Mouse (Mus musculus): ENCODE results near the gene Tmppe. TPM values are rescaled to one million over a fixed set of nuclear protein-coding genes. Genes with fewer than 3 reads are reported as not detected.

The Tmppe gene
- polyA plus RNA-seq, 1 experiment from 2014 or later = 7.7 TPM

DNA sequence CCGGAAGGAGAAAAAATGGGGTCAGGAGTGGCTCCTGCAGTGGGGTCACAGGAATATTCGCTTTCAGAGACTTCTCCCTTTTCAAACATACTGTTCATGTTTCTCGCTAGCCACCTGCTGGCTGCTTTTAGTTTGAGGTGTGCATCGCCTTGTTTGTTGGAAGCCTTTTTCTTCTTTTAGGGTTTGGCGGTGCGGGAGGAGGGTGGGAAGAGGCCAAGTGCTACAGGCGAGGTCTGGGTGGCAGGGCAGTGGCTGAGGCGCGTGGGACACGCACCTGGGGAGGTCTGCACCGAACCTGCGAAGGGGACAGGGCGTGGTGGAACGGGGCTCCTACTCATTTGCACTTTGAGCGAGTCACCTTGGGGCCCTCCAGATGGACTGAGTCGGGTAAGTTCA lies 778 bp downstream of the Tmppe start:
- peaks cover 28% of the 10 kb centered on the region for H3K36me3 ChIP-seq
- H3K4me3 ChIP-seq = peak overlapping the region; percentile 84
- 3% methylated on average over 16 of the region's 16 CpGs for WGBS
- H3K27me3 ChIP-seq = no peaks in the 10 kb centered on the region
- peak overlapping the region; percentile 91 for H3K27ac ChIP-seq
- peak overlapping the region; percentile 87 for H3K9ac ChIP-seq
- ATAC-seq (ENCODE audit: low FRiP score) = no peak; the same call in 1 of the 2 replicates
- peaks cover 12% of the 10 kb centered on the region for H3K4me1 ChIP-seq (replicated peaks)
- H3K4me2 ChIP-seq = peak overlapping the region; percentile 81
- H3K9me3 ChIP-seq = peaks cover 11% of the 10 kb centered on the region; the same call in 1 of the 2 replicates

DNA sequence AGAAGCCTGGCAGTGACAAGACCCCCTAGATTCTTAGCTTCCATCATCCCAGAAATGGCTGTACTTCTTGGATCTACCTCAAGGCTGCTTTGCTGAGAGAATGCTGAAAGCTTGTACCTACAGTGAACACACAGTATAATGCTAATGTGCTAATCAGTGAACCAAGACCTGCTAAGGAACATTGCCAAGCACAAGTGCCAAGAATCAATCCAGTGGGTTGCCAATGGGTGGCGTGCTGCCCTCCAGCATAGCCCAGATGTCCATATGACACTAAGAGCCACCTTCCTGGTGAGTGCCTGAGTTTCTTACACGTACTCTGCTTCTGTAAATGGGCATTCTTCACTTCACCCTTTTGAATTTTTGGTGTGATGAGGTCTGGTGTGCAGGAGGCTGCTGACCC lies 6.8 kb downstream of the Tmppe start:
- WGBS = 90% methylated on average over 2 of the region's 2 CpGs
- no peak overlapping the region for H3K9ac ChIP-seq
- no peak overlapping the region for H3K4me3 ChIP-seq
- peaks cover 11% of the 10 kb centered on the region; the same call in 1 of the 2 replicates for H3K9me3 ChIP-seq
- peaks cover 80% of the 10 kb centered on the region for H3K36me3 ChIP-seq
- ATAC-seq (ENCODE audit: low FRiP score) = no peak
- H3K4me1 ChIP-seq (replicated peaks) = no peaks in the 10 kb centered on the region
- H3K4me2 ChIP-seq = no peak overlapping the region
- no peaks in the 10 kb centered on the region for H3K27me3 ChIP-seq
- H3K27ac ChIP-seq = no peak overlapping the region

DNA sequence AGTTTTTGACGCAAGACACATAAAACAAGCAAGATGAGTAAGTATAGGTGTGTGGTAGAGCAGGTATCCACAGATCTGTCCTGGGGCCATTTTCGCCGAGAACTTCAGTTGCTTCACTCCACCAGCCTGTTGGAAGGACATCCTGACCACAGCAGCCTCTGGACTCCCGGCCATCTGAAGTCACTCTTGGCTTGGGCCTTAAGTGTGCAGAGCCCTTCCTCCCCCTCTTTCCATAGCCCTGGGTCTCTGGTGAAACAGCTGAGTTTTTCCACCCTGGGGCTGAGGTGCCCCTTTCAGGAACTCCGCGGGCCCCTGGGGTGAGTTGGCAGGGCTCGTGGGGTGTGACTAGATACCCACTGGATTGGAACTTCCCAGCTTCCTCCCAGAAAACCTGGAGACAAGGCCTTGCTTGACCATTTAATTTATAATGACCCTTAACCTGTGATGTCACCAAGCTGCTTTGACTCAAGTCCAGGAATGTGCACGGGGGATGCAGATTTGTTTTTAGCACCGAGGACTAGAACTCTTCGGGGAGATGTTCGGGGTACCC lies 9.5 kb downstream of the Tmppe start:
- WGBS = 95% methylated on average over 11 of the region's 11 CpGs
- Histone ChIP-seq H3K27me3 (no peaks in the 10 kb centered on the region), H3K4me3 (no peak overlapping the region), H3K9me3 (peaks cover 2% of the 10 kb centered on the region; the same call in 1 of the 2 replicates), H3K27ac (no peak overlapping the region), H3K4me1 (replicated peaks) (no peaks in the 10 kb centered on the region), H3K36me3 (peaks cover 69% of the 10 kb centered on the region), H3K4me2 (no peak overlapping the region), H3K9ac (no peak overlapping the region)
- no peak for ATAC-seq (ENCODE audit: low FRiP score)

DNA sequence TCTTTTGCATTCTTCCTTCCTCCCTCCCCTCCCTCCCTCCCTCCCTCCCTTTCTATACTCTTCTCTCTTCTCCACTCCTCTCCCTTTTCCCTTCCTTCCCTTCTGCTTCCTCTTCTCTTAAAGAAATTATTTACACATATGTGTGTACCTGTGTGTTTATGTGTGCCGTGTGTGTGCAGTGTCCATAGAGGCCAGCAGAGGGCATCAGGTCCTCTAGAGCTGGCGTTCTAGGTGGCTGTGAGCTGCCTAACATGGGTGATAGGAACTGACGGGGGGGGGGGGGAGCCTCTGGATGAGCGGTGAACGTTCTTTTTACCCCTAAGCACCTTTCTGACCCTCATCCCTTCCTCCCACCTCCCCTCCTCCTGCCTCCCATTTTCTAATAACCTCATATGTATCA lies 10.4 kb downstream of the Tmppe start:
- H3K9me3 ChIP-seq = no peaks in the 10 kb centered on the region
- H3K27ac ChIP-seq = no peak overlapping the region
- no peaks in the 10 kb centered on the region for H3K27me3 ChIP-seq
- H3K4me2 ChIP-seq = no peak overlapping the region
- ATAC-seq (ENCODE audit: low FRiP score) = no peak
- H3K4me1 ChIP-seq (replicated peaks) = no peaks in the 10 kb centered on the region
- H3K9ac ChIP-seq = no peak overlapping the region
- no peak overlapping the region for H3K4me3 ChIP-seq
- peaks cover 60% of the 10 kb centered on the region for H3K36me3 ChIP-seq
- WGBS = 91% methylated on average over 5 of the region's 5 CpGs

DNA sequence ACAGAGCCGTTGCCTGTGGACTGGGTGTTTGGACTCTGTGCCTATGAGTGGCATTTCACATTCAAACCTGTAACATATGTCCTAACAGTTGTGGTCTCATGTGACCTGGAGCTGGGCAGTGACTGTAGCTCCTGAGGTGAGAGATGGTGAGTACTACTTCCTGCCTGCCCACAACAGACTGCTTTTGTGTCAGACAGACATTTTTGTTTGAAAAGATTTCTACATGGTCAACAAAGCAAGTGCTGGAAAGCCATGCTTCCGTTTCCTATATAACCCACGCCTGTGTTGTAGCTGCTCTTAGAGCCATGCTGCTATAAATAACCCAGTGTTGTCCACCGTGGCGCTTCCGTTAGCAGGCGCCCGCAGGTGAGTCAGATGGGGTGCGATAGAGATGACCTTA lies 11.5 kb downstream of the Tmppe start:
- Histone ChIP-seq H3K4me1 (replicated peaks) (no peaks in the 10 kb centered on the region), H3K27ac (no peak overlapping the region), H3K4me2 (no peak overlapping the region), H3K9ac (no peak overlapping the region), H3K36me3 (peaks cover 52% of the 10 kb centered on the region), H3K27me3 (no peaks in the 10 kb centered on the region), H3K4me3 (no peak overlapping the region), H3K9me3 (no peaks in the 10 kb centered on the region)
- no peak for ATAC-seq (ENCODE audit: low FRiP score)
- WGBS = 93% methylated on average over 9 of the region's 9 CpGs

DNA sequence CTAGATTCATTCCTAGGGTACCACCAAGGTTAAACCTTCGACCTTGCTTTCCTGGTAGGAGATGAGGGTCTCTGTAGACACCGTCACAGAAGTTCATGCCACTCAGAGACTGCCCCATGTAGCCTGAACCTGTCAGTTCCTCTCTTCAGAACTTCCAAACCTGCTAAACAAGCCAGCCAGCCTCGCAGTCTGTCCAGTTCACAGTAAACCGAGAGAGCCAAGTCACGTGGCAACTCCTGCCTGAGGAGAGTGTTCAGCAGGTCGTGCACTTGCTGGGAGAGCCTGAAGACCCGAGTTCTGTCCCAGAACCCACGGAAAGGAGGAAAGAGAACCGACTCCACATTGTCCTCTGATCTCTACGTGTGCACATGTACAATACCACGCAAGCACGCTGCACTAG lies 13.0 kb downstream of the Tmppe start:
- Histone ChIP-seq H3K4me2 (no peak overlapping the region), H3K36me3 (peaks cover 38% of the 10 kb centered on the region), H3K27ac (no peak overlapping the region), H3K4me3 (no peak overlapping the region), H3K4me1 (replicated peaks) (no peaks in the 10 kb centered on the region), H3K9me3 (no peaks in the 10 kb centered on the region), H3K27me3 (no peaks in the 10 kb centered on the region), H3K9ac (no peak overlapping the region)
- ATAC-seq (ENCODE audit: low FRiP score) = no peak
- 93% methylated on average over 12 of the region's 12 CpGs for WGBS

DNA sequence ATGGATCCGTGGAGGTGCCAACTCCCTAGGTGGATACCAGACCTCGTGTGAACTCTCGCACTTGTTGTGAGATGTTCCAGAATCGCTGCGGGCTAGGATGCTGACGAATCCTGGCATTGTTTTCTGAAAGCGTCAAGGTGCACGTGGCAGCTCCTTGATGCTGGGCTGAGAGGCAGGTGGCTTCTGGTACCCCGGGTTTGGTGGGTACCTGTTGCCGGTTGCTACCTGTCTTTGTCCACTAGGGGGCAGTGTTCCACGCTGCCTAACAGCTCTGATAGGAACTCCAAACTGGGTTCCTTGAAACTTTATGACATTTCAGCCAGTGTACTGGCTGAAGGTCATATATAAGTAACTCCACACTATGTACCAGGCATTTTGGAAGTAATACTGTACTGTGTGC lies 14.8 kb downstream of the Tmppe start:
- 21% methylated on average over 11 of the region's 11 CpGs for WGBS
- Histone ChIP-seq H3K27me3 (no peaks in the 10 kb centered on the region), H3K9me3 (no peaks in the 10 kb centered on the region), H3K27ac (no peak overlapping the region), H3K4me3 (no peak overlapping the region), H3K4me2 (no peak overlapping the region), H3K9ac (no peak overlapping the region), H3K36me3 (peaks cover 22% of the 10 kb centered on the region), H3K4me1 (replicated peaks) (no peaks in the 10 kb centered on the region)
- ATAC-seq (ENCODE audit: low FRiP score) = no peak

DNA sequence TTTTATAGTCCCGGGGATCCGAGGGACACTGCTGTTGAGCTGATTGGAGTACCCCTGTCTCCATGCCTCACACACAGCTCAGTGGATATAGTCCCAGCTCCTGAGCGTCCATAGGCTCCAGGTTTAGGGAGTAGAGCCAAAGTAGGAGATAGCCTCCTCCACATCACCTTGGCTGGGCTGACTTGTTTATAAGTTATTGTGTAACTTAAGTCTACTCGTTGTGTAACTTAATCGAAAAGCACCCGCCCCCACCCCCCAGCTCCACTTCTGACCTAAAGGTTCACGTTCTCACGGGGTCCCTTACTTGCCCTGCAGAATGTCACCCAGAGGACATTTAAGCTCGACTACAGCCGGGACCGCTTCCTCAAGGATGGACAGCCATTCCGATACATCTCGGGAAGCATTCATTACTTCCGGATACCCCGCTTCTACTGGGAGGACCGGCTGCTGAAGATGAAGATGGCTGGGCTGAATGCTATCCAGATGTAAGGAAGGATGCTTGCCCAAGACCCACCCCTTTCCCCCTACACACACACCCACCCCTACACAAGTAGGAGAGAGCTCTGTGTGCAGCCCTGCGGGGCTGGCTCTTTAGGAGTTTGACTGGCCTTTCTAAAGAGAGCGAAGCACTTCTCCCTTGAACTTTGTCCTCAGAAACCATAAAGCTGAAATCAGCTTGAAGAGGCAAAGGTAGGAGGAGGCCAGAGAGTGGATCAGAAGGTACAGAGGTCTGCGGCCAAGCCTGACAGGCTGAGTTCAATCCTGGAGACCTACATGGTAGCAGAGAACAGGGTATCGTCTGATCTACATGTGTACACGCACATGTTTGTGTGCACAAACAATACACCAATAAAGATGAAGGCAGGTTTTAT lies 16.0 kb downstream of the Tmppe start:
- H3K27ac ChIP-seq = no peak overlapping the region
- H3K4me1 ChIP-seq (replicated peaks) = no peaks in the 10 kb centered on the region
- ATAC-seq (ENCODE audit: low FRiP score) = no peak
- no peaks in the 10 kb centered on the region for H3K27me3 ChIP-seq
- H3K4me2 ChIP-seq = no peak overlapping the region
- no peaks in the 10 kb centered on the region for H3K9me3 ChIP-seq
- no peak overlapping the region for H3K4me3 ChIP-seq
- peaks cover 12% of the 10 kb centered on the region for H3K36me3 ChIP-seq
- 93% methylated on average over 21 of the region's 21 CpGs for WGBS
- H3K9ac ChIP-seq = no peak overlapping the region

DNA sequence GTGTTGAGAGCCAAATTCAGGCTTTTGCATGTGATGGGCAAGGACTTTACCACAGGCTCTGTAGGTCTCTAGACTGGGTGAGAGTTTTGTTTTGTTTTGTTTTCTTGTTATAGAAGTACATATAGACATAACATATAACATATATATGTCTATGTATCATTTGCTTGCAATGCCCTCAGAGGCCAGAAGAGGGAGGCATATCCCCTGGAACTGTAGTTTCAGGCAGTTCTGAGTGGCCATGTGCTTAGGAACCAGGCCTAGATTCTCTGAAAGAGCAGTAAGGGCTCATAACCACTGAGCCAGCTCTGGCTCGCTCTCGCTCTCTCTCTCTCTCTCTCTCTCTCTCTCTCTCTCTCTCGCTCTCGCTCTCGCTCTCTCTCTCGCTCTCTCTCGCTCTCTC lies 17.3 kb downstream of the Tmppe start:
- no peak for ATAC-seq (ENCODE audit: low FRiP score)
- Histone ChIP-seq H3K4me1 (replicated peaks) (no peaks in the 10 kb centered on the region), H3K9me3 (no peaks in the 10 kb centered on the region), H3K36me3 (no peaks in the 10 kb centered on the region), H3K4me3 (no peak overlapping the region), H3K27ac (no peak overlapping the region), H3K27me3 (no peaks in the 10 kb centered on the region), H3K4me2 (no peak overlapping the region), H3K9ac (no peak overlapping the region)
- WGBS = 68% methylated on average over 7 of the region's 7 CpGs

DNA sequence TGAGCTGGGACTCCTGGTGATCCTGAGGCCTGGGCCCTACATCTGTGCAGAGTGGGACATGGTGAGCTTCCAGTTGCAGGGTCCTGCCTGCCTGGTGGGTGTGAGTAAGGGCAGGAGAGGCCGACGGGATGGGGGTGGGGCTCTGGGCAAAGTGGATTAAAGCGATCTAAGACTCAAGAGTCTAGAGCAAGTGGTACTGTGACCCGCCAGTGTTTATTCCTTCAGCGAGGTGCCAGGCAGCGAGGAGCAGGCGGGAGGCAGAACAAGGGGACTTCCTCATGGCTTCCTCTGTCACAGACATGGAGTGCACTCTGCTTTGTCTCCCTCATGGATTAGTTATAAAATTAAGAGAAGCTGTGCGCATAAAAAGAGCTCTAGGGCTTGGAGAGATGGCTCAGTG lies 19.5 kb downstream of the Tmppe start:
- H3K36me3 ChIP-seq = peaks cover 5% of the 10 kb centered on the region
- H3K4me3 ChIP-seq = no peak overlapping the region
- no peaks in the 10 kb centered on the region for H3K27me3 ChIP-seq
- H3K4me2 ChIP-seq = no peak overlapping the region
- no peaks in the 10 kb centered on the region for H3K4me1 ChIP-seq (replicated peaks)
- ATAC-seq (ENCODE audit: low FRiP score) = no peak
- whole genome bisulfite sequencing = 81% methylated on average over 8 of the region's 8 CpGs
- no peaks in the 10 kb centered on the region for H3K9me3 ChIP-seq
- no peak overlapping the region for H3K9ac ChIP-seq
- no peak overlapping the region for H3K27ac ChIP-seq

DNA sequence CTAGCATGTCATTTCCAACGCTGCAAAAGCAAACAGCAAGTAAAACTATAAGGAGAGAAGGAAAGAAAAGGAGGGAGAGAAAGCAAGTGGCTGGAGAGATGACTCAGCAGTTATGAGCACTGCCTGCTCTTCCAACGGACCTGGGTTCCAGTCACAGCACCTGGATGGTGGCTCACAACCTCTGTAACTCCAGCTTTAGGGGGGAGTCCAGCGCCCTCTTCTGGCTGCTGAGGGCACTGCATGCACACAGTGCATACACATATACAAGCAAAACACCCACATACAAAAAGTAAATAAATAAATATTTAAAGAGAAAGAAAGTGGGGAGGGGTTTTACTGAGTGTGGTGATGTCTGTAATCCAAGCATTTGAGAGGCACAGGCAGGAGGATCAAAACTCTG lies 20.1 kb downstream of the Tmppe start:
- H3K4me3 ChIP-seq = no peak overlapping the region
- no peak overlapping the region for H3K27ac ChIP-seq
- peaks cover 11% of the 10 kb centered on the region for H3K36me3 ChIP-seq
- no peaks in the 10 kb centered on the region for H3K27me3 ChIP-seq
- ATAC-seq (ENCODE audit: low FRiP score) = no peak
- WGBS = 73% methylated on average over 3 of the region's 3 CpGs
- H3K4me2 ChIP-seq = no peak overlapping the region
- H3K9ac ChIP-seq = no peak overlapping the region
- no peaks in the 10 kb centered on the region for H3K9me3 ChIP-seq
- H3K4me1 ChIP-seq (replicated peaks) = no peaks in the 10 kb centered on the region

DNA sequence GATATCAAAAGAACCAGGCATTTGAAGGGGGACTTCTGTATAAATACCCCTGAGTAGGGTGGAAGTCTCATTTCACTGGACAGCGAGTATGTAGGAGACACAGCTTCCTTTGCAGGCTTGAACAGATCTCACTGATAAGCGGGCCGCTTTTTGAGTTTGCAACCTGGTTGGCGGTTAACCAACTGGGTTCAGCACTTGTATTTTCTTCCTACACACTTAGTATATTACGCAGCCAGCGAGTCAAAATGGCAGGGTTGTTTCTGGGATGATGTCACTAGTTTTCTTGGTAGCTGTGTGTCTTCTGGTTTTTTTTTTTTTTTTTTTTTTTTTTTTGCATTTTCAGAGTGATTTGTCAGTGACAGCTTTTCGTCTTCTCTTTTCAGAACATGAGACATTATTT lies 20.9 kb downstream of the Tmppe start:
- Histone ChIP-seq H3K27me3 (no peaks in the 10 kb centered on the region), H3K36me3 (peaks cover 13% of the 10 kb centered on the region), H3K9me3 (no peaks in the 10 kb centered on the region), H3K4me1 (replicated peaks) (no peaks in the 10 kb centered on the region), H3K4me3 (no peak overlapping the region), H3K27ac (no peak overlapping the region), H3K4me2 (no peak overlapping the region), H3K9ac (no peak overlapping the region)
- ATAC-seq (ENCODE audit: low FRiP score) = no peak
- WGBS = 95% methylated on average over 7 of the region's 7 CpGs

DNA sequence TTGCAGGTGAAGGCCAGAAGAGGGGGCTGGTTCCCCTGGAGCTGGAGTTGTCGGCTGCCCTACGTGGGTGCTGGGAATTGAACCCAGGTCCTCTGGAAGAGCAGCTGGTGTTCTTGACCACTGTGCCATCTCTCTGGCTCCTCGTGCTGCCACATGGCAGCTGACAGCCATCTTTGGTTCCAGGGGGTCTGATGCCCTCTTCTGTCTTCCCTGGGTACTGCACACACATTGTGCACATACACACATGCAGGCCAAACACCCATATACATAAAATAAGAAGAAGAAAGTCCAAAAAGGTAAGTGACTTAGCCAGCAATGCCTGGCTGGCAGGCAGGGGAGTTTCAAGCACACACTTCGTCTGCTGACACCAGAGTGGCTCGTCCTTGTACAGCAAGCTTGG lies 24.7 kb downstream of the Tmppe start:
- no peak for ATAC-seq (ENCODE audit: low FRiP score)
- peaks cover 17% of the 10 kb centered on the region for H3K36me3 ChIP-seq
- no peaks in the 10 kb centered on the region for H3K27me3 ChIP-seq
- H3K4me1 ChIP-seq (replicated peaks) = no peaks in the 10 kb centered on the region
- no peak overlapping the region for H3K4me2 ChIP-seq
- H3K27ac ChIP-seq = no peak overlapping the region
- no peaks in the 10 kb centered on the region for H3K9me3 ChIP-seq
- no peak overlapping the region for H3K9ac ChIP-seq
- H3K4me3 ChIP-seq = no peak overlapping the region
- WGBS = 95% methylated on average over 5 of the region's 5 CpGs
